Mouse (Mus musculus) heart, embryonic 13.5 days (tissue): ENCODE measurements around the gene Cyba. TPM values are rescaled to one million over a fixed set of nuclear protein-coding genes. Genes with fewer than 3 reads are reported as not detected.

ENCODE experiments used
- ATAC-seq: fragments of 200-750 bp; cut with Nextera tagmentation; 2 replicates; pipeline ENCODE4 v1.8.0; 2017; ENCODE audit warnings: moderate TSS enrichment; ENCODE audit not compliant: insufficient number of reproducible peaks, low FRiP score, low TSS enrichment; ENCODE audit errors: extremely low read depth
- H3K27ac ChIP-seq: fragments of 300-500 bp; sonication (generic); replicated peaks from 2 replicates; pipeline ENCODE4 v1.5.1; 2015; ENCODE audit warnings: moderate library complexity, mild to moderate bottlenecking, inconsistent platforms
- H3K27me3 ChIP-seq: fragments of 300-500 bp; sonication (generic); replicated peaks from 2 replicates; pipeline ENCODE4 v1.6.1; 2015; ENCODE audit warnings: mild to moderate bottlenecking, inconsistent platforms
- H3K36me3 ChIP-seq: fragments of 300-500 bp; sonication (generic); 2 replicates; pipeline ENCODE4 v1.6.1; 2015; ENCODE audit warnings: mild to moderate bottlenecking, inconsistent platforms
- H3K4me1 ChIP-seq: fragments of 300-500 bp; sonication (generic); 2 replicates; pipeline ENCODE4 v1.6.1; 2015; ENCODE audit warnings: inconsistent platforms
- H3K4me2 ChIP-seq: fragments of 300-500 bp; sonication (generic); 2 replicates; pipeline ENCODE4 v1.6.1; 2015; ENCODE audit warnings: inconsistent platforms, mild to moderate bottlenecking, moderate library complexity
- H3K4me3 ChIP-seq: fragments of 300-500 bp; sonication (generic); 2 replicates; pipeline ENCODE4 v1.5.1; 2015; ENCODE audit warnings: moderate library complexity, mild to moderate bottlenecking, inconsistent platforms
- H3K9ac ChIP-seq: fragments of 300-500 bp; sonication (generic); 2 replicates; pipeline ENCODE4 v1.6.1; 2015; ENCODE audit warnings: inconsistent platforms, mild to moderate bottlenecking, moderate library complexity
- H3K9me3 ChIP-seq: fragments of 300-500 bp; sonication (generic); 2 replicates; pipeline ENCODE4 v1.6.1; 2016; ENCODE audit warnings: inconsistent platforms
- WGBS: fragments of 180-500 bp; shearing (Covaris S2); methylation state at CpG from one replicate; pipeline ENCODE4 v1.1.7; 2015; ENCODE audit warnings: mixed read lengths; 5-methylcytosine and 5-hydroxymethylcytosine counted together
- polyA plus RNA-seq: library from polyadenylated mRNA; unstranded; fragments of >200 nt; fragmentation: Nextera tagmentation; extraction: Ambion mirVana; gene quantifications from 2 replicates; pipeline ENCODE4 v1.2.1, GENCODE M21; 2015

The Cyba gene
- polyA plus RNA-seq, 1 experiment from 2014 or later = 170 TPM

DNA sequence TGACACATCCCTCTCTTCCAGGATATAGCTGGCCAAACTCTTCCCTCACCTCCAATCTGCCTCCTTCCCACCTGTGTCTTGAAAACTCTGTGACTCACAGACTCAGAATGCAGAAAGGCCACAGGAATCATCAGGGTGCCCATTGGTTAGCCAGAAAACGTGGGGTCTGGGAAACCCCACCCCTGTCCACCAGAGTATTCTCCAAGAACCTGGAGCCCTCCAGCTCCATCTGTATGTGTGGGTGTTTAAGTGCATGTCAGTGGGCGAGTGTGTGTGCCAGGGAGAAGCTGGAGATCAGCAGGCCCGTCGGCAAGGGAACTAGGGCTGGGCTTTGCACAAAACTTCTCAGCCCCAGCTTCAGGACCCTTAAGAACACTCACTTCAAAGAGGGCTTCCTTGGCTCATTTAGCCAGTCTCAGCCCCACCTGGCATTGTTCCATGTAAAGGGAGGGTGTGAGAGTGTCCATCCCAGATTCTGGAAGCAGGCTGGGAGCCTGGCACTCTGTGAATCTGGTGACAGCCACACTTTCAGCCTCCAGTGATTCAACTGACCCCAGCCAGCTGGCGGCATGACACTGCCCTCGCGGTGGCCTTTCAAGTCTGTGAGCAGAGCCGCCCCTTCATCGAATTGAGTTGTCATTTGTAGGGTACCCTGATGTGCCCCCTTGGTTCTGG is 12.7 kb downstream of the Cyba start:
- WGBS = 57% methylated on average over 9 of the region's 9 CpGs
- ATAC-seq = no peak
- Histone ChIP-seq H3K9me3 (no peaks in the 10 kb centered on the region), H3K4me2 (no peak overlapping the region), H3K4me3 (no peak overlapping the region), H3K4me1 (peaks cover 23% of the 10 kb centered on the region), H3K36me3 (peaks cover 38% of the 10 kb centered on the region), H3K9ac (0 out of 2 replicates have a peak overlapping the region, but pooled peaks have one; percentile 24), H3K27me3 (no peaks in the 10 kb centered on the region), H3K27ac (peak overlapping the region; percentile 45; the same call in 1 of the 2 replicates)

DNA sequence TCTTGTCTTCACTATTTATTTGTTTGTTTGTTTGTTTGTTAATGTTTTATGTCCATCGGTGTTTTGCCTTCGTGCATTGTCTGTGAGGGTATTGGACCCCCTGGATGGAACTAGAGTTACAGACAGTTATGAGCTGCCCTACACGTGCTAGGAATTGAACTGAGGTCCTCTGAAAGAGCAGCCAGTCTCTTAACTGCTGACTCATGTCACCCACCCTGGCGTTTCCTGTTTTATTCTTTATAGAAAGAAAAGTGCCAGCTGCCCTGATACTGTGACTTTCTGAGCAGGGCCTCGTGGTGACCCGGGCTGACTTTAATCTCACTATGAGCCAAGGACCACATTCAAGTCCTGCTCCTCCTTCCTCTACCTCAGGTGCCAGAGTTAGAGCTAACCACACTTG is 17.2 kb downstream of the Cyba start:
- no peaks in the 10 kb centered on the region for H3K27me3 ChIP-seq
- no peak overlapping the region for H3K4me2 ChIP-seq
- H3K4me1 ChIP-seq = peaks cover 11% of the 10 kb centered on the region
- H3K36me3 ChIP-seq = peaks cover 83% of the 10 kb centered on the region
- WGBS = 80% methylated on average over 6 of the region's 6 CpGs
- H3K4me3 ChIP-seq = no peak overlapping the region
- ATAC-seq = no peak
- no peak overlapping the region for H3K27ac ChIP-seq
- H3K9me3 ChIP-seq = no peaks in the 10 kb centered on the region
- no peak overlapping the region for H3K9ac ChIP-seq

DNA sequence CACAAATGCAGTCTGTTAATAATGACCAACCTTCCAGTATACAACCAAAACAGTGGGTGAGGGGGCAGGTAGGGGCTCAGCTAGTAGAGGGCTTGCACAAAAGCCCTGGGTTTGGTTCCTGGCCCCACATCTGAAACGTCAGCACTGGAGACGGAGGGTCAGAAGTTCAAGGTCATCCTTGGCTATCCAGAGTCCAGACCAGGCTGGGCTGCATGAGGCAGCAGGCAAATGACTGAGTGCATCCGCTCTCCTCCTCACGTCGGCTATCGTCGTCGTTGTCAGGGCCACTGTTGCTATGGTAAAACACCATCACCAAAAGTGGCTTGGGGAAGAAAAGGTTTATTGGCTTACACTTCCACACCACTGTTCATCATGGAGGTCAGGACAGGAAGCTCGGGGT is 18.4 kb downstream of the Cyba start:
- Histone ChIP-seq H3K9me3 (no peaks in the 10 kb centered on the region), H3K4me1 (no peaks in the 10 kb centered on the region), H3K9ac (no peak overlapping the region), H3K4me2 (no peak overlapping the region), H3K36me3 (peaks cover 95% of the 10 kb centered on the region), H3K27me3 (no peaks in the 10 kb centered on the region), H3K4me3 (no peak overlapping the region), H3K27ac (no peak overlapping the region)
- ATAC-seq = no peak
- WGBS = 72% methylated on average over 9 of the region's 9 CpGs

DNA sequence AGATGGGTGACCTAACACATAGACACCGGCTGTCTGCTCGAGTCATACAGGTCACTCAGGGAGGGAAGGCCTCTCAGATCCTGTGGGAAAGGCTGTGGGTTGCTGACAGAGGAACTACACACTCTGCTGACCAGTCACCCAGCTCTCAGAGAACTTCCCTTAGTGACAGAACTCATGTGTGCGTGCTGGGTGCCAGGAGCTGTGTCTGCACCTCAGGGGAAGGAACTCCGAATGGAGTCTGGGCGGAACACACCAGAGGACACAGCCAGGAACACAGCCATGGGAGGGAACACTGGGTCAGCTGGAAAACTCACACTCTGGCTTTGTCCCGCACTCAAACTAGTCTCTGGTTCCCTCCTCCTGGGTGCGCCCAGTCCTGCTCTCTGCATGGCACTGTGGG is 25.1 kb downstream of the Cyba start:
- ATAC-seq = no peak
- Histone ChIP-seq H3K4me2 (no peak overlapping the region), H3K27ac (no peak overlapping the region), H3K9ac (no peak overlapping the region), H3K4me1 (peaks cover 8% of the 10 kb centered on the region), H3K9me3 (no peaks in the 10 kb centered on the region), H3K36me3 (peaks cover 99% of the 10 kb centered on the region), H3K27me3 (no peaks in the 10 kb centered on the region), H3K4me3 (no peak overlapping the region)
- 87% methylated on average over 7 of the region's 7 CpGs for WGBS

DNA sequence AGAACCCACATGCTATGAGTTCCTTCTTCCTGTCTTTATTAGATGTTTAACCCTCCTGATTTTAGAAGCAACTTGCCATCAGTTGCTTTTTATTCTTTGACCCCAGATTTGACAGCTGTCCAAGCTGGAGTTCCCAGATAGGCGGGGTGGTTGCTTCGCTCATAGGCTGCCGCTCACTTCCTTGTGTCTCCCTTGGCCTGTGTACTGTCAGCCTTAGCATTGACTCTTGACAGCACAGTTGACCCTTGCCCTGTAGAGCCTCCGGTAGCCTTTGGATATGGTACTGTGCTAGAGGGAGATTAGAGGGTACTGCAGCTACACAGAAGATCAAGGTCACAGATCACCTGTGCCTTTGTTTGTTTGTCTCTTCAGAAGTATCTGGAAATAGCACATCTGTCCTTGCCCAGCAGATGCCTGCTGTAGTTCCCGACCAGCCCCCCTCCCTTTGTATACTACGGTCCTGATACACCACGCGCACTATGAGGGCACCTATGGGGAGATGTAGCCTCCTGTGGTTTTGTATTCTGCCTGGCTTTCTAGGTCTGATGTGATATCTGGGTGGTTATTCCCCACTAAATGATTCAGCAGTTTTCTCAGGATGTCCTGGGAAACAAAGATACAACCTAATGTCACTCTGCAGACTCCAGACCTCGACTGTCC is 27.5 kb downstream of the Cyba start:
- Histone ChIP-seq H3K9ac (no peak overlapping the region), H3K4me1 (peaks cover 8% of the 10 kb centered on the region), H3K27me3 (no peaks in the 10 kb centered on the region), H3K27ac (peak overlapping the region; percentile 33; the same call in 1 of the 2 replicates), H3K9me3 (no peaks in the 10 kb centered on the region), H3K4me2 (no peak overlapping the region), H3K4me3 (no peak overlapping the region), H3K36me3 (peaks cover 99% of the 10 kb centered on the region)
- WGBS = 51% methylated on average over 9 of the region's 9 CpGs
- ATAC-seq = no peak

DNA sequence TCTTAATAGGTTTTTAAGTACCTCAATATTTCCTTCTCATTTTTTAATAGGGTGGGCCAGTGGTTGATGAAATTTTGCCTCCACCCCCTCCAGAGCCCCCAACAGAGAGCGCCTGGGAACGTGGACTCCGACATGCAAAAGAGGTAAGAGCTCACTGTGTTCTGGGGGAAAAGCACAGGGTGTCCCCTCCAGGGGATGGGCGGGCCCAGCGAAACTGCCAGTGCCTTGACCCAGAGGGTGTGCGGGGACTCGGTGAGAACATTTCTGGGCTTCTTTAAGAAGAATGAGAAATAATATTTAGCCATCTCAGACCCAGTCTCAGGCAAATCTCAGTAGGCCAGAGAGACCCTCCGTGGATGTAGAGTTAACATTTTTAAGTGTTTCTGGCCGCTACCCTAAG is 34.5 kb downstream of the Cyba start:
- H3K36me3 ChIP-seq = peaks cover 96% of the 10 kb centered on the region
- WGBS = 89% methylated on average over 9 of the region's 9 CpGs
- no peak overlapping the region for H3K9ac ChIP-seq
- ATAC-seq = no peak; the same call in 1 of the 2 replicates
- H3K4me1 ChIP-seq = no peaks in the 10 kb centered on the region
- no peak overlapping the region for H3K4me2 ChIP-seq
- no peak overlapping the region for H3K27ac ChIP-seq
- no peak overlapping the region for H3K4me3 ChIP-seq
- H3K9me3 ChIP-seq = no peaks in the 10 kb centered on the region
- no peaks in the 10 kb centered on the region for H3K27me3 ChIP-seq

DNA sequence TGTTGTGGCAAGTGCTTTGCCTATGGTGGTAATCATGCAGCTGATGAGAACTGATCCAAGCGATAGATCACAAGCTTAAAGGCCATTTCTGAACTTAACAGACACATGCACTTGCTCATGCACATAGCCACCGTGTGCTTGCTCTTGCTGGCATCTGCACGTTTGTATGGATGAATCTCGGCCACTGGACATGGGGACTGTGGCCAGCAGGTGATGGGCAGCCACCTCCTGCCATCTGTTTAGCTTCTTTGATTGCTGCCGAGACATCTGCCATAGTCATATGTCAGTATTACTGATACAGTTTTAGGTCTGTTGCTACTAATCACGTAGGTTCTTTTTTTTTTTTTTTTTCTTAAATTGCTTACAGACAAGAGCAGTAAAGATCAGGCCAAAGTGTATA is 37.4 kb downstream of the Cyba start:
- Histone ChIP-seq H3K36me3 (peaks cover 94% of the 10 kb centered on the region), H3K4me1 (no peaks in the 10 kb centered on the region), H3K9me3 (no peaks in the 10 kb centered on the region), H3K27me3 (no peaks in the 10 kb centered on the region), H3K27ac (no peak overlapping the region), H3K9ac (no peak overlapping the region), H3K4me3 (no peak overlapping the region), H3K4me2 (no peak overlapping the region)
- 83% methylated on average over 6 of the region's 6 CpGs for WGBS
- no peak for ATAC-seq

DNA sequence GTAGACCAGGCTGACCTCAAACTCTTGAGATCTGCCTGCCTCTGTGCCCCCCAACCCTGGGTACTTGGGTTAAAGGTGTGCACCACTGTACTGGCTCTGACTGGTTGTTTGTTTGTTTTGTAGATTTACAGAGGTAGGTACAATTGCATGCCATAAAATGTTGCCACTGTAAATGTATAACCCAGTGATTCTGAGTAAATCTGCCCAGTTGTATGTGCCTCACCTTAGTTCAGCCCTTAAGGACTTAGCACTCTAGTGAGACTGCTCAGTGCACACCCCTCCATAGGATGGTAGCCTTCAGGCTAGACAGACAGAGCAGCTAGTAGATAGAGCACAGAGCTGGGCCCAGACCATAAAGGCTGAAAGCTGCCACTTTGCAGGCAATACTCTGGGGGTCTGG is 39.0 kb downstream of the Cyba start:
- no peak overlapping the region for H3K9ac ChIP-seq
- H3K27me3 ChIP-seq = no peaks in the 10 kb centered on the region
- H3K27ac ChIP-seq = no peak overlapping the region
- H3K4me3 ChIP-seq = no peak overlapping the region
- peaks cover 4% of the 10 kb centered on the region; the same call in 1 of the 2 replicates for H3K9me3 ChIP-seq
- H3K4me1 ChIP-seq = no peaks in the 10 kb centered on the region
- no peak for ATAC-seq
- no peak overlapping the region for H3K4me2 ChIP-seq
- peaks cover 93% of the 10 kb centered on the region for H3K36me3 ChIP-seq

DNA sequence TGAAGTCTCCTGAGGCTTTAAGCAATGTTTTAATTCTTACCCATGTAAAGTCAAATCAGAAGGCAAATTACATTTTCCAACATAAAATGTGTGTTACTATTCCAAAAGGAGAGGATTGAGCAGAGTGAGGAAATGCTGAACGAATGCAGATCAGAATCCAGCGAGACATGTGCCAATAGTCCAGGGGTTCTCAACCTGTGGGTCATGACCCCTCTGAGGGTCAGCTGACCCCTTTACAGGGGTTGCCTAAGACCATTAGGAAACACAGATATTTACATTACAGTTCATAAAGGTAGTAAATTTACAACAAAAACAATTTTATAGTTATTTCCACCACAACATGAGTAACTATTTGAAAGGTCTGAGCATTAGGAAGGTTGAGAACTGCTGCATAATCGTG is 42.0 kb downstream of the Cyba start:
- Histone ChIP-seq H3K27me3 (no peaks in the 10 kb centered on the region), H3K9ac (no peak overlapping the region), H3K4me2 (no peak overlapping the region), H3K36me3 (peaks cover 97% of the 10 kb centered on the region), H3K4me3 (no peak overlapping the region), H3K9me3 (peaks cover 4% of the 10 kb centered on the region; the same call in 1 of the 2 replicates), H3K27ac (no peak overlapping the region), H3K4me1 (no peaks in the 10 kb centered on the region)
- no peak for ATAC-seq
- WGBS = 86% methylated on average over 3 of the region's 3 CpGs

DNA sequence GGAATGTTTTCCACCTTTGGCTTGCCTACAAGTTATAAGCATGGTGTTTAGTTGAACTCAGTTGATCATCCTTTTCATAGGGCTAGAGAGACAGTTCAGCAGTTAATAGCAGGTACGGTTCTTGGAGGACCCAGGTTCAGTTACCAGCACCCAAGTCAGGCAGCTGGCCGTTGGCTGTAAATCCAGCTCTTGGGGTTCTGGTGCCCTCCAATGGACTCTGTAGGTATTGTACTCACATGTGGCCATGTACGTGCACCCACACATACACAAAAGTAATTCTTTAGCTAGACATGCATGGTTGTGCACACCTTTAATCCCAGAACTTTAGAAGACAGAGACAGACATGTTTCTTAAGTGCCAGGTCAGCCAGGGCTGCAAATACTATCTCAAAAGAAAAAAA is 43.4 kb downstream of the Cyba start:
- no peak overlapping the region for H3K4me2 ChIP-seq
- H3K4me3 ChIP-seq = no peak overlapping the region
- H3K27ac ChIP-seq = no peak overlapping the region
- peaks cover 97% of the 10 kb centered on the region for H3K36me3 ChIP-seq
- H3K9ac ChIP-seq = no peak overlapping the region
- peaks cover 4% of the 10 kb centered on the region; the same call in 1 of the 2 replicates for H3K9me3 ChIP-seq
- no peaks in the 10 kb centered on the region for H3K27me3 ChIP-seq
- H3K4me1 ChIP-seq = no peaks in the 10 kb centered on the region
- WGBS = 88% methylated on average over 3 of the region's 3 CpGs
- no peak for ATAC-seq

DNA sequence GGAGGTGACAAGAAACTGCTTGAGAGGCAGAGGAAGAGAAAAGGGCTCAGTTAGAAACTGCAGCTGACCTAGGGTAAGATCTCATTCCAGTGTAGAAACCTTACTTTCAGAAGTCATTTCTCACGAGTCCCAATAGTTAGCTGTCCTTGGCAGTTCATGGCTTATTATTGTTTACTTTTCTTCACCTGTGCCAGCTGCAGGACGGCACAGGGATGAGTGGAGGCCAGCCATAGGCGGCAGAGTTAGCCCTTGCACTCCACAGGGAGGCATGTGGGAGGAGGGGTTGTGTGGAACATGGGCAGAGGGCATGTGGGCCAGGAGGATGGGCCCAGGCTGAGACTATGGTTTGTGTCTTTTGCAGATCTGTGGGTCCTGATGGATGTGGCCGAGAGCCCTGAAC is 49.7 kb downstream of the Cyba start:
- no peak overlapping the region for H3K4me2 ChIP-seq
- H3K36me3 ChIP-seq = peaks cover 85% of the 10 kb centered on the region
- no peak overlapping the region for H3K9ac ChIP-seq
- H3K4me1 ChIP-seq = peaks cover 10% of the 10 kb centered on the region
- ATAC-seq = no peak; the same call in 1 of the 2 replicates
- 85% methylated on average over 4 of the region's 4 CpGs for WGBS
- H3K4me3 ChIP-seq = no peak overlapping the region
- no peaks in the 10 kb centered on the region for H3K27me3 ChIP-seq
- no peaks in the 10 kb centered on the region for H3K9me3 ChIP-seq
- no peak overlapping the region for H3K27ac ChIP-seq
